Mouse (Mus musculus) thymus, adult 2 months (tissue): ENCODE measurements around the gene Bnip2. TPM values are rescaled to one million over a fixed set of nuclear protein-coding genes. Genes with fewer than 3 reads are reported as not detected.

Source experiments
- DNase-seq: peaks from one replicate; pipeline ENCODE4 v3.0.0; 2021
- H3K27ac ChIP-seq: fragments of 200-500 bp; 2 replicates; pipeline ENCODE4 v1.5.1; 2012; ENCODE audit warnings: low read length, control low read depth; ENCODE audit not compliant: control insufficient read depth, insufficient read depth
- H3K27me3 ChIP-seq: fragments of 200-500 bp; 2 replicates; pipeline ENCODE4 v1.6.1; 2012; ENCODE audit warnings: mild to moderate bottlenecking, low read length, moderate library complexity, mixed read lengths; ENCODE audit not compliant: control insufficient read depth, insufficient read depth
- H3K36me3 ChIP-seq: fragments of 200-500 bp; 2 replicates; pipeline ENCODE4 v1.6.1; 2012; ENCODE audit warnings: mild to moderate bottlenecking, low read length, moderate library complexity; ENCODE audit not compliant: control insufficient read depth, insufficient read depth
- H3K4me1 ChIP-seq: fragments of 200-500 bp; replicated peaks from 2 replicates; pipeline ENCODE4 v1.6.1; 2012; ENCODE audit warnings: low read length; ENCODE audit not compliant: control insufficient read depth, insufficient read depth
- H3K4me3 ChIP-seq: fragments of 200-500 bp; 2 replicates; pipeline ENCODE4 v1.5.1; 2012; ENCODE audit warnings: mild to moderate bottlenecking, low read length, control low read depth, moderate library complexity; ENCODE audit not compliant: control insufficient read depth, insufficient read depth
- CTCF ChIP-seq: fragments of 200-500 bp; IDR thresholded peaks from 2 replicates; pipeline ENCODE4 v1.5.1; 2012; ENCODE audit warnings: mild to moderate bottlenecking, control low read depth, low read length, moderate library complexity, borderline replicate concordance; ENCODE audit not compliant: control insufficient read depth, poor library complexity, insufficient read depth; ENCODE audit errors: extremely low read depth
- POLR2A ChIP-seq: fragments of 200-500 bp; IDR thresholded peaks from 2 replicates; pipeline ENCODE4 v1.6.1; 2012; ENCODE audit warnings: mild to moderate bottlenecking, low read length, control low read depth, moderate library complexity; ENCODE audit not compliant: control insufficient read depth, poor library complexity, insufficient read depth; ENCODE audit errors: extremely low read depth
- WGBS: fragments of 180-500 bp; shearing (Covaris S2); methylation state at CpG from one replicate; pipeline ENCODE4 v1.1.7; 2018; 5-methylcytosine and 5-hydroxymethylcytosine counted together
- polyA plus RNA-seq: library from polyadenylated mRNA; depleted of rRNA; stranded (reverse); fragments of >200 nt; gene quantifications from 2 replicates; pipeline ENCODE4 v1.2.3, GENCODE M21; 2012

Bnip2 gene
- polyA plus RNA-seq, 1 experiment, result 47.0 TPM

GRCm38 (mm10) chr9:70042137-70042536 is 52.9 kb downstream of the Bnip2 start:
- 95% methylated on average over 4 of the region's 4 CpGs for WGBS
- no peak for TF ChIP-seq CTCF
- TF ChIP-seq POLR2A, result no peak

DNA sequence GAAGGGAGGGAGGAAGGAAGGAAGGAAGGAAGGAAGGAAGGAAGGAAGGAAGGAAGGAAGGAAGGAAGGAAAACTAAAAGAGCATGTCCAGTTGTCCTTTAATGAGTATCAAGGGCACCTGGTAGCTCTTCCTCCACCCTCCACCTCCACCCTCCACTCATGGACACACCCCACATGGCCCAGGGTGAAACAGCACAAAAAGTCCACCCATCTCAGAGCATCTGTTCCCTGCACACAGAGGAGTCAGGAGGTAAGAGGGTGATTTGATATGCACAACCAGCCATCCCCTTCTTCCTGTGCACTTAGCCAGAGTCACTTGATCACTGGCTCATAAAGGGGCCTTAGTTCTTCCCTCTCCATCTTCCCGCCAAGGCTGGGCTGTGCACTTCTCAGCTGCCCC is 53.7 kb downstream of the Bnip2 start:
- 94% methylated on average over 1 of the region's 1 CpGs for WGBS
- H3K27me3 ChIP-seq, result no peaks in the 10 kb centered on the region
- no peak overlapping the region for H3K4me3 ChIP-seq
- TF ChIP-seq POLR2A (no peak), CTCF (no peak)
- H3K27ac ChIP-seq, result no peak overlapping the region
- no peaks in the 10 kb centered on the region for H3K36me3 ChIP-seq
- no peak for DNase-seq
- H3K4me1 ChIP-seq, result peaks cover 7% of the 10 kb centered on the region

More at GRCm38 (mm10) chr9:70042137-70042536, 52.9 kb downstream of the Bnip2 start:
- H3K27ac ChIP-seq, result no peak overlapping the region
- H3K27me3 ChIP-seq, result no peaks in the 10 kb centered on the region
- H3K4me1 ChIP-seq, result peaks cover 7% of the 10 kb centered on the region
- no peak overlapping the region for H3K4me3 ChIP-seq
- H3K36me3 ChIP-seq, result no peaks in the 10 kb centered on the region
- DNase-seq, result no peak

- 86% methylated on average over 2 of the region's 2 CpGs for WGBS
These were observed 55.6 kb downstream of the Bnip2 start for GRCm38 (mm10) chr9:70044865-70045264.

GRCm38 (mm10) chr9:70046255-70046654 is 57.0 kb downstream of the Bnip2 start:
- WGBS, result 91% methylated on average over 6 of the region's 6 CpGs
- H3K27ac ChIP-seq, result no peak overlapping the region

More at GRCm38 (mm10) chr9:70044865-70045264, 55.6 kb downstream of the Bnip2 start:
- no peak for DNase-seq
- peaks cover 8% of the 10 kb centered on the region for H3K4me1 ChIP-seq
- H3K4me3 ChIP-seq, result no peak overlapping the region
- H3K36me3 ChIP-seq, result no peaks in the 10 kb centered on the region
- no peak overlapping the region for H3K27ac ChIP-seq
- no peaks in the 10 kb centered on the region for H3K27me3 ChIP-seq
- no peak for TF ChIP-seq CTCF
- no peak for TF ChIP-seq POLR2A

DNA sequence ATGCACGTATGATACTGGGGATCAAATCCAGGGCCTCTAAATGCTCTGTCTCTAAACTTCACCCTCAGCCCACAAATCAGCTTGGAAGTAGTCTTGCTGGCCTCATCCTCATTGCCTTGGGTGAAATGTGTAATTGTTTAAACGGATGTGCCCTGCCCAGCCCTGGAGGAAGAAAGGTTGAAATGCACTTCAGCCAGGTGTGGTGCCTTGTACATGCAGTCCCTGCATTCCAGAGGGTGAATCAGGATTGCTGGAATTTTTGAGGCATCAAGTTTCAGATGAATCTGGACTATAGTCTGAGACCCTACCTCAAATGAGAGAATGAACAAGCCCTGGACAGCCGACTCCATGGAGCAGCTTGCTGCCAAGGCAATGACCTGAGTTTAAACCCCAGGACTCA is 58.6 kb downstream of the Bnip2 start:
- Histone ChIP-seq H3K4me3 (no peak overlapping the region), H3K27me3 (no peaks in the 10 kb centered on the region), H3K27ac (no peak overlapping the region), H3K4me1 (peaks cover 3% of the 10 kb centered on the region), H3K36me3 (no peaks in the 10 kb centered on the region)
- whole genome bisulfite sequencing, result 85% methylated on average over 3 of the region's 3 CpGs
- no peak for DNase-seq
- TF ChIP-seq CTCF, result no peak
- no peak for TF ChIP-seq POLR2A

More at GRCm38 (mm10) chr9:70046255-70046654, 57.0 kb downstream of the Bnip2 start:
- DNase-seq, result no peak
- no peak for TF ChIP-seq CTCF
- no peak for TF ChIP-seq POLR2A
- Histone ChIP-seq H3K36me3 (no peaks in the 10 kb centered on the region), H3K4me3 (no peak overlapping the region), H3K27me3 (no peaks in the 10 kb centered on the region), H3K4me1 (peaks cover 3% of the 10 kb centered on the region)

DNA sequence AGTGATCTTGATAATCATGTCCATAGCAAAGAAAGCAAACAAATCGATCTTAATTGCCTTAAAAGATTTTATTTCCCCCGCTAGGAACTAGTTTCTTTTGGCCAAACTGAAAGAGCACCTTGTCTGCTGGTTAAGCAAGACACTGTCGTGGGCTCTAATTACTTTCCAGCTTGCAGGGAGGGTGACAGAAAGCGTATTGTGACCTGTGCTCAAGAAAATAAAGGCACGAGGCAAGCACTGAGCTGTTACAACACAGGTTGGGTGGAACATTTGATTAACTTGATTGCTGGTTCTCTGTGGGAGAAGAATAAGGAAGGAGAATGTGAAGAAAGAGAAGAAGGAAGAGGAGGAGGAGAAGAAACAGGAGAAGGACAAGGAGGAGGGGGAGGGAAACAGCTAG is 59.0 kb downstream of the Bnip2 start:
- H3K4me1 ChIP-seq, result peaks cover 3% of the 10 kb centered on the region
- H3K27me3 ChIP-seq, result no peaks in the 10 kb centered on the region
- H3K27ac ChIP-seq, result no peak overlapping the region
- H3K36me3 ChIP-seq, result no peaks in the 10 kb centered on the region
- DNase-seq, result no peak
- H3K4me3 ChIP-seq, result no peak overlapping the region
- TF ChIP-seq CTCF (no peak), POLR2A (no peak)
- 88% methylated on average over 5 of the region's 5 CpGs for WGBS
